Mouse (Mus musculus): ENCODE data around the gene Gmpr2.

The Gmpr2 gene

DNA sequence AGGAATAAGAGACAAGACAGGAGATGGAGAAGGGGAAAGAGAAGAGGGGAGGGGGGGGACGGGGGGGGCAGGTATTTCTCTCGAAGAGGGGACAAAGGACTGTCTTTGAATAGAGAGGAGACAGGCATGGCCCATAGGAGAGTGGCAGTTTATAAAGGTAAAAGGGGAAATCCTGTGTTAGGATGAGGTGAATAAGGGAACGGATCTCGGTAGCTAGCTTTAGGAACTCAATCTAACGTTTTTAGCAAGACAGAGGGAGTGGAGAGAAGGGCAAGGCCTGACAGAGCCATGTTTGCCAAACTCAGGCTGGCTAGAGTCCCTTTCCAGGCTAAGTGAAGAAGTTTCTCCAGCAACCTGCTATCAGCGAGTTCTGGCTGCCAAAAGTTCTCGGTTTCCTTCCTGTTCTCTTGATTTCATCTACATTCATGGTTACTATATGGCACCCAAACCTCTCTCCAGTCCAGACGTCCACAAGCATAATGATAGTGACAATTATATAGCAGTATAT, 50.8 kb downstream of the Gmpr2 start:
- in situ Hi-C loops (cut with MboI, MseI) = loop anchor here in 1 of 2 experiments (5.0 kb wide), 1 partner anchor 85 kb away; the partner anchor contains the start of genes Gm49378 and Ipo4

DNA sequence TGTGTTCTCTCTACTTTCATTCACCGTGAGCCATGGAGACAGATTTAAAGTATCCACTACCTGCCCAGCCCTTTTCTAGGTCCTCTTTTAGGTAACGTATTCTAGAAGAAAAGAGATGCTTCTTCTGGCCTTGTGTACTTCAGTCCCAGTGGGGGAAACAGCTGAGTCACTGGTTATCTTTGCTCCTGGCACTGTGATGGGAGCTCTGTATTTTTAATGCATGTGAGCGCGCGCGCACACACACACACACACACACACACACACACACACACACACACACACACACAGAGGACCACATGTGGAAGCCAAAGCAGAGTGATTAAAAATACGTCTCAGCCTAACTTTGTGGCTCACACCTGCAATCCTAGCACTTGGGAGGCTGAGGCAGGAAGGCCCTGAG, 51.7 kb downstream of the Gmpr2 start:
- in situ Hi-C loops (cut with MboI, MseI) = loop anchor here in 1 of 2 experiments (5.0 kb wide), 1 partner anchor 86 kb away; the partner anchor contains the start of genes Gm49378 and Ipo4

DNA sequence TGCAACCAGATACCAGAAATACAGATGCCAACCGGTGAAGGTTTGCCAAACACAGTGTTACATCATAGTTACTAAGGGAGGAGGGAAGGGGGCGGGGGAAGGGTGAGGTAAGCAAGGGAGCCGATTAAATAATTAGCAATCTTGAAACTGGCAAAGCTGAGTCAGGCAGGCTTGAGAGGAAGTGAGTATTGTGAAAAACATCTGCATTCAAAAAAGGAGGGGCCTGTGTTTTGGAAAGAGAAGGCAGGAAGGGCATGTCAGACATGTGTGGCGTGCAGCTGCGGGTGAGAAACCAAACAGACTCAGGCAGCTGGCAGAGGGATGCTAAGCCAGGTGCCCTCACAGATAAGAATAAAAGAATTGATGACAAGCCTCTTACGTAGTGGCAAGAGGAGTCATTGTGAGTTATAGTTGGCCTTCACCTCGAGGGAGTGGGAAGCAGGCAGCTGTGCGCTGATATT, 52.7 kb downstream of the Gmpr2 start:
- in situ Hi-C loops (cut with MboI, MseI) = loop anchor here in 1 of 2 experiments (5.0 kb wide), 1 partner anchor 87 kb away; the partner anchor contains the start of genes Gm49378 and Ipo4

DNA sequence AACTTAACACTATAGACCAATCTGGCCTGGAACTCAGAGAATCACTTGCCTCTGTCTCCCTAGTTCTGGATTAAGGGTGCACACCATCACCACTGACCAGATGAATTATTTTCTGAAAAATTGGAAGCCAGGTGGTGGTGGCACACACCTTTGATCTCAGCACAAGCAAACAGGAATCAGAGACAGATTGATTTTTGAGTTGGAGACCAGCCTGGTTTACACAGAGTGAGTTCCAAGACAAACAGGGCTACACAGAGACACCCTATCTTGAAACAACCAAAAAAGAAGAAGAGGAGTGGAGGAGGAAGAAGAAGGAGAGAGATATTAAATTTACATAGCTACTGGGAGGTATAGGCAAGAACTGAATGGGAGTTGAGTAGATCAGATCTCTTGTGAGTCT, 54.5 kb downstream of the Gmpr2 start:
- in situ Hi-C loops (cut with MboI, MseI) = no loop called here

DNA sequence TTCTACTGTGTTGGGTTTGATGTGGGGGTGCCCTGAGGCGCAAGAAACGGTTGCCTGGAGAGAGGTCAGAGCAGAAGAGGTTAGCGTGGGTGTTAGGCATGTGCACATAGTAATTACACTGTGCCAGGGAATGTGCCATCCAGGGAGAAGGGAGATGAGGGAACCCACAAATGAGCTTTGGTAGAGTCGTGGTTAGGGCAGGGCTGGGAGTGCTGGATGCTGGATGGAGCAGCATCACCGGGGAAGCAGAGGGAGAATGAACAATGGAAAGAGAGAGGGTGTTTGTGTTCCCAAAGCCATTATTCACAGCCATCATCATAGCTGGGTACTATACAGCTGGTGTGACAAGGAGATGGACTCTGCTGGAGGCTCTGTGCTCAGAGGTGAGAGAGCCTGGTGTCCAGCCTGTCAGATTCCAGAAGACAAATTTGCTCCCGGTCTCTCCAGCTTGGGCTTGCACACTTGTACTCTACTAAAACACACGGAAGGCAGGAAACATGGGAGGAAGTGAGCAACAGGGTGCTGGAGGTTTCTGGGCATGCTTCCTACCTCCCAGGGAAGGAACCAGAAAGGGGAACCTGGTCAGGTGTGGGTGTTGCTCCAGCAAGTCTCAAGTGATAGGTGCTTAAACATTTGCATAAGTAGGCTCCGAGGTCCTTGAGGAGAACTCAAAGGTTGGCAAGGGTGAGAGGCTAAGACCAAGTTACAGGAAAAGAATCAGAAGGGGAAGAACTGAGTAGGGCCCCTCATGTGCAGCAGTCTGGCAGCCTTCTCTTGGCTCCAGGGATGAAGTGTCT, 56.3 kb downstream of the Gmpr2 start:
- in situ Hi-C loops (cut with MboI, MseI) = no loop called here
